Mouse (Mus musculus) forebrain, embryonic 13.5 days (tissue): Measurements from ENCODE around the gene Apaf1. TPM values are rescaled to one million over a fixed set of nuclear protein-coding genes. Genes with fewer than 3 reads are reported as not detected.

Experiments used
- ATAC-seq: fragments of 200-750 bp; cut with Nextera tagmentation; 2 replicates; pipeline ENCODE4 v1.8.0; 2017
- H3K27ac ChIP-seq: fragments of 300-500 bp; sonication (generic); 2 replicates; pipeline ENCODE4 v1.5.1; 2015; ENCODE audit warnings: inconsistent platforms, mild to moderate bottlenecking, moderate library complexity
- H3K27me3 ChIP-seq: fragments of 300-500 bp; sonication (generic); 2 replicates; pipeline ENCODE4 v1.6.1; 2015; ENCODE audit warnings: mild to moderate bottlenecking, inconsistent platforms
- H3K36me3 ChIP-seq: fragments of 300-500 bp; sonication (generic); 2 replicates; pipeline ENCODE4 v1.6.1; 2015; ENCODE audit warnings: mild to moderate bottlenecking, inconsistent platforms; ENCODE audit not compliant: poor library complexity, severe bottlenecking
- H3K4me1 ChIP-seq: fragments of 300-500 bp; sonication (generic); 2 replicates; pipeline ENCODE4 v1.6.1; 2015; ENCODE audit warnings: inconsistent platforms
- H3K4me2 ChIP-seq: fragments of 300-500 bp; sonication (generic); 2 replicates; pipeline ENCODE4 v1.6.1; 2015; ENCODE audit warnings: inconsistent platforms, mild to moderate bottlenecking, moderate library complexity
- H3K4me3 ChIP-seq: fragments of 300-500 bp; sonication (generic); 2 replicates; pipeline ENCODE4 v1.5.1; 2015; ENCODE audit warnings: mild to moderate bottlenecking, inconsistent platforms
- H3K9ac ChIP-seq: fragments of 300-500 bp; sonication (generic); 2 replicates; pipeline ENCODE4 v1.6.1; 2015; ENCODE audit warnings: mild to moderate bottlenecking, inconsistent platforms
- H3K9me3 ChIP-seq: fragments of 300-500 bp; sonication (generic); replicated peaks from 2 replicates; pipeline ENCODE4 v1.6.1; 2016; ENCODE audit warnings: inconsistent platforms
- WGBS: fragments of 180-500 bp; shearing (Covaris S2); methylation state at CpG from one replicate; pipeline ENCODE4 v1.1.7; 2015; 5-methylcytosine and 5-hydroxymethylcytosine counted together
- polyA plus RNA-seq: library from polyadenylated mRNA; unstranded; fragments of >200 nt; fragmentation: Nextera tagmentation; extraction: Ambion mirVana; gene quantifications from 2 replicates; pipeline ENCODE4 v1.2.1, GENCODE M21; 2015

Gene Apaf1
- polyA plus RNA-seq, 1 experiment from 2014 or later: 19.8 TPM

GRCm38 (mm10) chr10:90968247-90968646 is 114.3 kb downstream of the Apaf1 start:
- H3K9me3 ChIP-seq: no peaks in the 10 kb centered on the region
- no peak overlapping the region for H3K9ac ChIP-seq
- ATAC-seq: no peak
- no peak overlapping the region for H3K4me2 ChIP-seq
- no peak overlapping the region for H3K4me3 ChIP-seq
- H3K27ac ChIP-seq: no peak overlapping the region
- H3K4me1 ChIP-seq: peaks cover 26% of the 10 kb centered on the region
- 89% methylated on average over 10 of the region's 10 CpGs for WGBS
- H3K36me3 ChIP-seq: no peaks in the 10 kb centered on the region
- H3K27me3 ChIP-seq: peaks cover 33% of the 10 kb centered on the region

GRCm38 (mm10) chr10:90966821-90967220 is 115.7 kb downstream of the Apaf1 start:
- no peaks in the 10 kb centered on the region for H3K36me3 ChIP-seq
- peaks cover 26% of the 10 kb centered on the region for H3K4me1 ChIP-seq
- H3K9me3 ChIP-seq: no peaks in the 10 kb centered on the region
- no peak overlapping the region for H3K4me2 ChIP-seq
- no peak overlapping the region for H3K9ac ChIP-seq
- no peak overlapping the region for H3K4me3 ChIP-seq
- peak; percentile 69 for ATAC-seq
- peaks cover 33% of the 10 kb centered on the region for H3K27me3 ChIP-seq
- peak overlapping the region; percentile 32; the same call in 1 of the 2 replicates for H3K27ac ChIP-seq
- WGBS: 37% methylated on average over 9 of the region's 9 CpGs

GRCm38 (mm10) chr10:90965671-90966315 is 116.8 kb downstream of the Apaf1 start:
- Histone ChIP-seq H3K4me2 (no peak overlapping the region), H3K9me3 (no peaks in the 10 kb centered on the region), H3K27ac (no peak overlapping the region), H3K4me1 (peaks cover 26% of the 10 kb centered on the region), H3K4me3 (no peak overlapping the region), H3K36me3 (no peaks in the 10 kb centered on the region), H3K9ac (no peak overlapping the region), H3K27me3 (peaks cover 33% of the 10 kb centered on the region)
- ATAC-seq: no peak
- WGBS: 51% methylated on average over 14 of the region's 14 CpGs

GRCm38 (mm10) chr10:90964511-90964910 is 118.1 kb downstream of the Apaf1 start:
- no peak overlapping the region for H3K27ac ChIP-seq
- peaks cover 28% of the 10 kb centered on the region for H3K27me3 ChIP-seq
- H3K9ac ChIP-seq: no peak overlapping the region
- H3K4me1 ChIP-seq: peaks cover 20% of the 10 kb centered on the region
- ATAC-seq: no peak
- no peak overlapping the region for H3K4me3 ChIP-seq
- H3K36me3 ChIP-seq: no peaks in the 10 kb centered on the region
- H3K9me3 ChIP-seq: no peaks in the 10 kb centered on the region
- 31% methylated on average over 9 of the region's 9 CpGs for WGBS
- no peak overlapping the region for H3K4me2 ChIP-seq

DNA sequence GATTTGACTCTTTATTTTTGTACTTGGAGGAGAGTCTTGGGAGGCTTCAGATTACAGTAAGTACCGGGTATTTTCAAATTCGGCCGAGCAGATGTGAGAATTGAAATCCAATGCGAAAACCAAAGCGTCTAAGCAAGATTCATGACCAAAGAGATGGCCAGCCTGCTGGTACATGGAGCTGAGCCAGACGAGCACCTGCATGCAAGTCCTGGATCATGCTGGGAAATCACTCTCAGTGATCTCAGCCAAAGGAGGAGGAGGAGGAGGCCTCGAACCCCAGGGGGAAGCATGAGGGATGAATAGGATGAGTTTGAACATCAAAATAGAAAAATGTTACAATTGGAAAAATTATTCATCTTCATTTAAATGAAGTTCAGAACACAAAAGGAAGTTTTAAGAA is 122.2 kb downstream of the Apaf1 start:
- H3K9me3 ChIP-seq: no peaks in the 10 kb centered on the region
- no peaks in the 10 kb centered on the region for H3K27me3 ChIP-seq
- H3K4me3 ChIP-seq: no peak overlapping the region
- H3K4me1 ChIP-seq: peaks cover 2% of the 10 kb centered on the region; the same call in 1 of the 2 replicates
- no peaks in the 10 kb centered on the region for H3K36me3 ChIP-seq
- no peak overlapping the region for H3K4me2 ChIP-seq
- H3K27ac ChIP-seq: no peak overlapping the region
- ATAC-seq: no peak
- H3K9ac ChIP-seq: no peak overlapping the region
- WGBS: 78% methylated on average over 7 of the region's 7 CpGs

GRCm38 (mm10) chr10:90953821-90954220 is 128.7 kb downstream of the Apaf1 start:
- no peak overlapping the region for H3K4me2 ChIP-seq
- no peak overlapping the region for H3K4me3 ChIP-seq
- H3K27ac ChIP-seq: no peak overlapping the region
- ATAC-seq: no peak
- H3K27me3 ChIP-seq: no peaks in the 10 kb centered on the region
- H3K4me1 ChIP-seq: no peaks in the 10 kb centered on the region
- no peaks in the 10 kb centered on the region for H3K9me3 ChIP-seq
- H3K36me3 ChIP-seq: no peaks in the 10 kb centered on the region
- WGBS: 85% methylated on average over 6 of the region's 6 CpGs
- no peak overlapping the region for H3K9ac ChIP-seq

GRCm38 (mm10) chr10:90953103-90953709 is 129.4 kb downstream of the Apaf1 start:
- Histone ChIP-seq H3K27me3 (no peaks in the 10 kb centered on the region), H3K36me3 (no peaks in the 10 kb centered on the region), H3K4me2 (no peak overlapping the region), H3K9me3 (no peaks in the 10 kb centered on the region), H3K4me3 (no peak overlapping the region), H3K4me1 (no peaks in the 10 kb centered on the region), H3K9ac (no peak overlapping the region), H3K27ac (no peak overlapping the region)
- no peak for ATAC-seq
- 95% methylated on average over 15 of the region's 15 CpGs for WGBS

DNA sequence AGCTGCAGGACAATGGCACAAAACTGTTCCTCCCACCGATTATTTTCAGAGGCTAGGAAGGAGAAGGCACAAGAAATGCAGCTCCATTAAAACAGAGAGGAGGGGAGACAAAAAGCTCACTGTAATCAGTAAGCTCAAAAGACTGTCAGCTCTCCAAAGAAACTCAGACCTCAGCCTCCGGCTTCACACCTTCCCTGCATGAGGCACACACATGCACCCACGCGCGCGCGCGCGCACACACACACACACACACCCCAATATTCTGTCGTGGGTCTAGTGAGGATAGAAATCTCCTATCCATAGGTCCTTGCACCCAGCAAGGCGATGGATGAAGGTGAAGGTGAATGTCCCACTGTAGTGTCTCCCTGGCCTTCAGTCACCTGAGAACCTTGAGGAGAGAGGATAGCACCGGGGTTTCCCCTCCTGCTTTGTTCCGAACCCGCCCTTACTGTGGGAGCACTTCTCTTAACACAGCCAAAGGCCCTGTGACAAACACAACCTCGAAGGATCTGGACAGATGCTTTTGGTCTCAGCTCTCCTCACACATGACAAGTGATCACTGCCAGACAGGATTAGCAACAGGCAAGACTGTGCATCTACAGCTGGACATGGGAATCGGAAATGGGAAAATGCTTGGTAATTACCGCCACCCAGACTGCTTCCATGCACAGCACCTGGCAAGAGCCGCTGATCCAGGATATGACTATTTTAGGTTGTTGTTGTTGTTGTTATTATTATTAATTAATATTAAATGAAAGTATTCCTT is 134.8 kb downstream of the Apaf1 start:
- H3K4me1 ChIP-seq: no peaks in the 10 kb centered on the region
- no peak for ATAC-seq

GRCm38 (mm10) chr10:90947043-90947442 is 135.5 kb downstream of the Apaf1 start:
- 75% methylated on average over 6 of the region's 6 CpGs for WGBS
- Histone ChIP-seq H3K27me3 (no peaks in the 10 kb centered on the region), H3K36me3 (peaks cover 11% of the 10 kb centered on the region), H3K9me3 (no peaks in the 10 kb centered on the region), H3K4me2 (no peak overlapping the region), H3K4me3 (no peak overlapping the region), H3K4me1 (no peaks in the 10 kb centered on the region), H3K27ac (no peak overlapping the region), H3K9ac (no peak overlapping the region)
- ATAC-seq: no peak

More for the DNA sequence above, 134.8 kb downstream of the Apaf1 start:
- Histone ChIP-seq H3K4me2 (no peak overlapping the region), H3K27me3 (no peaks in the 10 kb centered on the region), H3K9me3 (no peaks in the 10 kb centered on the region), H3K27ac (no peak overlapping the region), H3K9ac (no peak overlapping the region), H3K36me3 (0 out of 2 replicates have a peak, but pooled peaks cover 3% of the 10 kb centered on the region), H3K4me3 (no peak overlapping the region)
- WGBS: 91% methylated on average over 18 of the region's 18 CpGs

GRCm38 (mm10) chr10:90942001-90942700 is 140.4 kb downstream of the Apaf1 start:
- no peaks in the 10 kb centered on the region for H3K4me1 ChIP-seq
- H3K27me3 ChIP-seq: no peaks in the 10 kb centered on the region
- no peak overlapping the region for H3K4me2 ChIP-seq
- H3K4me3 ChIP-seq: no peak overlapping the region
- ATAC-seq: no peak
- H3K27ac ChIP-seq: no peak overlapping the region
- H3K9me3 ChIP-seq: no peaks in the 10 kb centered on the region
- WGBS: 89% methylated on average over 14 of the region's 14 CpGs
- H3K36me3 ChIP-seq: peaks cover 18% of the 10 kb centered on the region
- H3K9ac ChIP-seq: no peak overlapping the region

- no peak overlapping the region for H3K27ac ChIP-seq
- H3K9ac ChIP-seq: no peak overlapping the region
- no peaks in the 10 kb centered on the region for H3K4me1 ChIP-seq
- H3K4me2 ChIP-seq: no peak overlapping the region
- H3K36me3 ChIP-seq: peaks cover 18% of the 10 kb centered on the region
- WGBS: 87% methylated on average over 15 of the region's 15 CpGs
- H3K9me3 ChIP-seq: no peaks in the 10 kb centered on the region
- no peak for ATAC-seq
- no peak overlapping the region for H3K4me3 ChIP-seq
- no peaks in the 10 kb centered on the region for H3K27me3 ChIP-seq
These were observed 141.7 kb downstream of the Apaf1 start for GRCm38 (mm10) chr10:90940521-90941520.
